Mouse (Mus musculus): ENCODE measurements around the gene Pex10. TPM values are rescaled to one million over a fixed set of nuclear protein-coding genes. Genes with fewer than 3 reads are reported as not detected.

Gene Pex10
- polyA plus RNA-seq, 1 experiment from 2014 or later, result 22.2 TPM

DNA sequence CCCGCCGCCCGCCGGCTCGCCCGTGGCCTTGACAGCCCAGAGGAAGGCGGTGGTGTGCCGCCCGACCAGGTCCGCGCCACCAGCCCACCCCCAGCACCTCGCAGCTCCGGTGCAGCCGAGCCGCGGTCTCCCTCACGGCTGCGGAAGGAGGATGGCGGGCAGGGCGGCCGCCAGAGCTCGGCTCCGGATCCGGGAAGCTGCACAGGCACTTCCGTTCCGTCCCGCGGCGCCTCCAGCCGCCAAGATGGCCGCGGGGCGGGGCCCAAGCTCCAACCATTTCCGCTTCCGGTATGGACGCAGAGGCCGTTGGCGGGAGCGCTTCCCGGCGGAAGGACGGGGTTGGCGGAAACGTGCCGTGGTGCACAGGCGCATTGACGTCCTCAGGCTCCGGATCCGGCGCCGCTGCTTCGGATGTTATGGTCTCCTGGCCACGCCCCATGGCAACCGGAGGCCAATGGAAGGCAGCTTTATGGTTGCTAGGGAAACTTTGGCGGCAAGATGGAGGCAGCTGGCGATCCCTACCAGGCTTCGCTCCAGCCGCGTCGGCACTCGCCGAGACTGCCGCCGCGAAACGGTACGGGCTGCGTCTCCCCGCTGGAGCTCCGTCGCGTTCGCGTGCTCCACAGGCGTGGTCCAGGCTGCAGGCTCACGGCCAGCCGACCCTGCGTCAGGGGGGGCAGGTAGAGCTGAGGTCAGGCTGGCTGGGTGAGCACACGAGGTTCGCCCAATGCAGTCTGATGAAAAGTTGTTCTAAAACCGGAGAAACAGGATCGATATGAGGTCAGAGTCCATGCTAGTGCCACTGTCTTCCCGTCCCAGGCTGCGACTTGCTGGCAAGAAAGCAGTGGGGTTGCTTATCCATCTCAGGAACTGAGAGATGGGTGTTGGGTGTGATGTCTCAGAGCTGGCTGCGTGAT, 19.6 kb downstream of the Pex10 start, which contains the start of the genes Rer1 and Morn1:
Gene Rer1 (minus strand): TSS at position 275 of the 917 bp plus-strand sequence.
Gene Morn1 (plus strand): TSS at position 470 of the 917 bp plus-strand sequence.
- Histone ChIP-seq H3K27ac (replicated peaks) (peak within 1 kb of the TSS; percentile 95), H3K4me3 (peak within 1 kb of the TSS; percentile 97), H3K27me3 (replicated peaks; ENCODE audit: low read depth, poor library complexity, severe bottlenecking) (no peaks in the 10 kb centered on the region), H3K9me3 (no peaks in the 10 kb centered on the region), H3K4me1 (peaks cover 41% of the 10 kb centered on the region), H3K36me3 (replicated peaks) (peaks cover 52% of the 10 kb centered on the region)
- whole genome bisulfite sequencing, result under 1% methylated on average over 85 of the region's 85 CpGs
- peak; percentile 100 for DNase-seq (ENCODE audit: low spot score)

DNA sequence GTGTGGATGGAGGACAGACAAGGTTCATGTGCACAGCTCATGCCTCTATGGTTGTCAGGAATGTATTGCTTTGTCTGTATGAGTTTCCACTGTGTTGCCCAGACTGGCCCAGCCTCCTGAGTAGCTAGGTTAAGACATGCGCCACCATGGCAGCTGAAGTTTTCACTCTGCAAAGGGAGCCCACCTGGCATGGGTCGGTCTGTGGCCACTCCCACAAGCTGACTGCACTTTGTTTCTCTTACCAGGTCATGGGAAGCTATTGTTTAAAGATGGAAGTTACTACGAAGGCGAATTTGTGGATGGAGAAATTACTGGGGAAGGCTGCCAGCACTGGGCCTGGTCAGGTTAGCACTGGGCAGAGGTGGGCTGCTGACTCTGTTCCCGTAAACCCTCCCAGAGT, 22.4 kb downstream of the Pex10 start:
- no peak overlapping the region for H3K27ac ChIP-seq (replicated peaks)
- no peaks in the 10 kb centered on the region for H3K27me3 ChIP-seq (replicated peaks; ENCODE audit: low read depth, poor library complexity, severe bottlenecking)
- no peaks in the 10 kb centered on the region for H3K9me3 ChIP-seq
- whole genome bisulfite sequencing, result 86% methylated on average over 5 of the region's 5 CpGs
- peaks cover 24% of the 10 kb centered on the region for H3K36me3 ChIP-seq (replicated peaks)
- no peak for DNase-seq (ENCODE audit: low spot score)
- H3K4me1 ChIP-seq, result peaks cover 38% of the 10 kb centered on the region
- no peak overlapping the region for H3K4me3 ChIP-seq

DNA sequence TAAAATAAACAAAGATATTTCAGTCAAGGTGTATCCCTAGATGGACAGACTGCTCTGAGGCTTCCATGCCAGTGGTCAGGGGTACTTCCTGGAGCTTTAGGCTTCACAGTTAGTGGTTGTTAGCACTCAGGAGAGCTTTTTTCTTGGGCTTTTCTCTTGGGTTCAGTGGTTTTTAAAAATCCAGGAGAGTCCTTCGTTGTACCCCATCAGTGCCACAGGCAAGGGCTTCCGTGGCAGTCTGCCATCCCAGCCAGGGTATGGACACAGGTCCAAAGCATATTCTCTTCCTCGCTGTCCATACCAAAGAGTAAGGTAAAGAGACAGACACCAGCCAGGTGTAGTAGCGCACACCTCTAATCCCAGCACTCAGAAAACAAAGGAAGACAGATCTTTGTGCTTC, 23.3 kb downstream of the Pex10 start:
- H3K36me3 ChIP-seq (replicated peaks), result peaks cover 21% of the 10 kb centered on the region
- DNase-seq (ENCODE audit: low spot score), result no peak
- no peak overlapping the region for H3K4me3 ChIP-seq
- peaks cover 36% of the 10 kb centered on the region for H3K4me1 ChIP-seq
- H3K27me3 ChIP-seq (replicated peaks; ENCODE audit: low read depth, poor library complexity, severe bottlenecking), result no peaks in the 10 kb centered on the region
- no peaks in the 10 kb centered on the region for H3K9me3 ChIP-seq
- 96% methylated on average over 4 of the region's 4 CpGs for WGBS
- no peak overlapping the region for H3K27ac ChIP-seq (replicated peaks)

DNA sequence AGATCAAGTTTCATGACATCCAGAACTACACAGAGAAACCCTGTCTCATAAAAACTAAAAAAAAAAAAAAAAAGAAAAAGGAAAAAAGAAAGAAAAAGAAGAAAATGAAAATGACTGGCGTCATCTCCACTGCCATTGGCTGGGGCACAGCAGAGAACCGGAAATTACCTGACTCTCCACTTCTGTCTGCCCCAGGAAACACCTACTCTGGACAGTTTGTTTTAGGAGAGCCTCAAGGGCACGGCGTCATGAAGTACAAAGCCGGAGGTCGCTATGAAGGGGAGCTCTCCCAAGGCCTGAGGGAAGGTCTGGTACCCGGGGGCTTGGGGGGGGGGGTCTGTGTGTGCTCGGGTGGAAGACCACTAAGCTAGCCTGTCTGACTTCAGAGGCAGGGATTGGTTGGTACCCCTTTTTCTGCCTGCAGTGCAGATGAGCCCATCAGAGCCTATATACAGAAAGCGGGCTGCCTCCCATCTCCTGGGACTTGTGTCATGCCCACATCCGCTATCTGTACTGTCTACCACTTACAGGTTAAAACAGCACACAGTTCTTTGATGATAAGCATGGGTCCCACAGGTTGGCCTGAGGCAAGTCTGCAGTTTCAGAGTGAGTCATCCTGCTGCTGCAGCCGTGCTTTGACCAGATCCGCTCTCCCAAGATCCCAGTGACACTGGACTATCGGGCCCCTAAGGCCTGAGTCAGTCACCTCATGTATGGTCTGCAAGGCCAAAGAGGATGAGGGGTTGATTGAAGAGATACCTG, 24.1 kb downstream of the Pex10 start:
- H3K36me3 ChIP-seq (replicated peaks), result peaks cover 21% of the 10 kb centered on the region
- no peak overlapping the region for H3K27ac ChIP-seq (replicated peaks)
- no peaks in the 10 kb centered on the region for H3K27me3 ChIP-seq (replicated peaks; ENCODE audit: low read depth, poor library complexity, severe bottlenecking)
- H3K9me3 ChIP-seq, result no peaks in the 10 kb centered on the region
- DNase-seq (ENCODE audit: low spot score), result no peak
- WGBS, result 93% methylated on average over 13 of the region's 13 CpGs
- no peak overlapping the region for H3K4me3 ChIP-seq
- H3K4me1 ChIP-seq, result peaks cover 36% of the 10 kb centered on the region

DNA sequence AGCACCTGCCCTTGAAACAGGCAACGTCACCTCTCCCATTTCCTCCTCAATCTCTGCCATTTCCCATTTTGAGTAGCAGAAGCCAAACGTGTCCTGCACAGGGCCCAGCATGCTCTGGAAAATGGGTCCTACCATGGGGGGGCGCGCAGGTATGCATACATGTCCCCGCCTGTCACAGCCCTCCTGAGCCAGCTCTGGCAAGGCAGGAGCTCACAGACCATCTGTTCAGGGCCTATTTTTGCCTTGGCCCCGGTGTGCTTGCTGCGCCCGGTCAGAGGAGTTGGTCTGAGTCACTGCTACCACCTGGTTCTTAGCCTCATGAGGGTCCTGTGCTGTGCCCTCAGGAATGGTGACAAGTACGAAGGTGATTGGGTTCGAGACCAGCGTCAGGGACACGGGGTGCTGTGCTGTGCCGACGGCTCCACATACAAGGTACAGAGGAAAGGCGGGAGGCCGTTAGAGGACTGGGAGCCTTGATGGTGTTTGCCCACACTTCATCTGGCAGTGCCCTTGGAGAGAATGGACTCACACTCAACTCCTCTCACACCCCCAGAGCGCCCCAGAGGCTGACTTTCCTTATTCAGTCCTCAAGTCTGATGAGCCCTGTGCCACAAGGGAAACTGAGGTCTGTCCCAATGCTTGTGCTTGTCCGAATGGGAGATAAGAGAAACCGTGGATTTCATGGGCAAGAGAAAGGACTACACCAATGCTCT, 26.1 kb downstream of the Pex10 start:
- H3K4me1 ChIP-seq, result peaks cover 24% of the 10 kb centered on the region
- peaks cover 21% of the 10 kb centered on the region for H3K36me3 ChIP-seq (replicated peaks)
- no peak for DNase-seq (ENCODE audit: low spot score)
- H3K9me3 ChIP-seq, result no peaks in the 10 kb centered on the region
- no peak overlapping the region for H3K27ac ChIP-seq (replicated peaks)
- H3K27me3 ChIP-seq (replicated peaks; ENCODE audit: low read depth, poor library complexity, severe bottlenecking), result no peaks in the 10 kb centered on the region
- 94% methylated on average over 19 of the region's 19 CpGs for WGBS
- no peak overlapping the region for H3K4me3 ChIP-seq

DNA sequence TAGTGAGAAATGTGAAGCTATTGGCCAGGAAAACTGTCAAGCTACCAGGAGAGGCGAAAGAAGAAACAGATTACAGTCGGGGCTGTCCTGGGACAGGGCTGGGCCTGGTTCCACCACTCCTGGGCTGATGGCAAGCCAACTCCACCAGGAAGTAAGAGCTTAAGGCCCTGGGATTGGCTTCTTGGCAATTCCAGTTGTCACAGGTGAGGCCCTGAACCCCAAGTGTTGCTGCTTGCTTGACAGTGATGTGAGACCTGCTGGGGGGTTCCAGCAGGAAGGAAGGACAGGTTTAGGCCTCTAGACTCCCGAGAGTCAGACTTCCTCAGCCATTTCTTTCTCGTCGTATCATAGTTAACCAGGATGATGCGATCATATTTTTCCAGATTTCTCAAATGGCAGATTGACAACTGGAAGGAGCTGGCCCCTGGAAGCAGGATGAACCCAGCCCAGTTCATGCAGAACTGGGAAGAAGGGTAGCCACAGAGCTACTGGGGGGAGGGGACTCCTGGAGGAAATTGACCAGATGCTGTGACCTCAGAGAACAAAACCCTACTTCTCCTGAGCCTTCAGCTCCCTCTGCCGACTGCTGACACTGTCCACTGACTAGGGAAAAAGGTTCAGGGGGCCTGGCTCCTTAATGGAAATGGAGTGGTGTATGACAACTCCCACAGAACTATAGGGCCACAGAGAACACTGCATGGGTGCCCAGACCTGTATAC, 26.8 kb downstream of the Pex10 start:
- WGBS, result 79% methylated on average over 7 of the region's 7 CpGs
- no peaks in the 10 kb centered on the region for H3K9me3 ChIP-seq
- H3K27ac ChIP-seq (replicated peaks), result no peak overlapping the region; the same call in 1 of the 2 replicates
- H3K4me3 ChIP-seq, result no peak overlapping the region
- DNase-seq (ENCODE audit: low spot score), result no peak
- peaks cover 24% of the 10 kb centered on the region for H3K4me1 ChIP-seq
- peaks cover 21% of the 10 kb centered on the region for H3K36me3 ChIP-seq (replicated peaks)
- H3K27me3 ChIP-seq (replicated peaks; ENCODE audit: low read depth, poor library complexity, severe bottlenecking), result no peaks in the 10 kb centered on the region

DNA sequence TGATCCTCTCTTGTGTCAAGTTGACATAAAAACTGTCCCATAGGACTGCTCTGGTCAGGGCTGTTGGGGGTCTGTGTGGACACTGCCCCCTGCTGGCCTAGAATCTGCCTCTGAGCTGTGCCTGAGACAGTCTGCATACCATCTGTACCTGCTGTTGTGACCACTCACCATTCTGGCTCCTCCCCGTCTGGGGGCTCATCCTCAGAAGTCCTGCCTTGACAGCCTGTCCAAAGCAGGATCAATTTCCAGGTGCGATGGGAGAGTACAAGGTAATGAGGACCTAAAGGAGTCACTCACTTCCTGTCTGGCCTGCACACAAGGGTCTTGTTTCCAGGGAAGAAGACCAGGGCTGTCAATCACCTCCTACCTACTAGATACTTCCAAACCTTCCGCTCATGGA, 27.7 kb downstream of the Pex10 start:
- Histone ChIP-seq H3K27ac (replicated peaks) (peak overlapping the region; percentile 70; the same call in 1 of the 2 replicates), H3K36me3 (replicated peaks) (peaks cover 13% of the 10 kb centered on the region), H3K9me3 (no peaks in the 10 kb centered on the region), H3K4me1 (peaks cover 24% of the 10 kb centered on the region), H3K27me3 (replicated peaks; ENCODE audit: low read depth, poor library complexity, severe bottlenecking) (no peaks in the 10 kb centered on the region), H3K4me3 (no peak overlapping the region)
- 62% methylated on average over 3 of the region's 3 CpGs for WGBS
- DNase-seq (ENCODE audit: low spot score), result peak; percentile 73

DNA sequence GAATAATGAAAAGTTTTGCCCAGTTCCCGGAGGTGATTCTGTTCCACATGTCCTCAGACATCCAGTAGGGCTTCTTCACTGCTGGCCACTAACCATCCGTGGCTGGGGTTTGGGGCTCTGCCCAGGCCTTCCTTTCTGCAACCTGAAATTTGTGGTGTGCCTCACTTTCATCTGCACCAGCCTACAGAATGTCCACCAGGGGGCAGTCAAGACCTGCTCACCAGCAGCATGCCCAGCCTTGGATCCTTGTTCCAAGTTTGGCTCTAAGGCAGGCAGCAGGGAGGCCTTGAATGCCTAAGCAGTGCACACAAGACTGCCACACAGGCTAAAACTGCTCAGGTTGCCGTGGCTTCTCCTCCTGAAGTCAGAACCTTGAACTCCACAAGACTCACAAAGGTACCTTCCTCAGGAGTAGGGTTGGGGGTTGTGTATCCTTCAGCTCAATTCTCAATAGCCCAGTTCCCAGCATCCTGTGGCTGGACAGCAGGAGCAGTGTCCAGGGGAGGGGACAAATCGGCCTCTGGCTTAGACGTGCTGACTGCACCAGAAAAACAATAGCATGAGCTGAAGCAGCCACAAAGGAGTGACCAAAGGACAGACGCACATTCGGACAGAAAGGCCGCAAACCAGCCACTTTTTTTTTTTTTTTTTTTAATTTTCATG, 28.6 kb downstream of the Pex10 start:
- H3K27me3 ChIP-seq (replicated peaks; ENCODE audit: low read depth, poor library complexity, severe bottlenecking), result no peaks in the 10 kb centered on the region
- H3K27ac ChIP-seq (replicated peaks), result peak overlapping the region; percentile 70
- H3K36me3 ChIP-seq (replicated peaks), result peaks cover 7% of the 10 kb centered on the region
- 47% methylated on average over 8 of the region's 8 CpGs for WGBS
- H3K4me3 ChIP-seq, result no peak overlapping the region
- peak; percentile 90 for DNase-seq (ENCODE audit: low spot score)
- H3K4me1 ChIP-seq, result peaks cover 31% of the 10 kb centered on the region
- no peaks in the 10 kb centered on the region for H3K9me3 ChIP-seq

DNA sequence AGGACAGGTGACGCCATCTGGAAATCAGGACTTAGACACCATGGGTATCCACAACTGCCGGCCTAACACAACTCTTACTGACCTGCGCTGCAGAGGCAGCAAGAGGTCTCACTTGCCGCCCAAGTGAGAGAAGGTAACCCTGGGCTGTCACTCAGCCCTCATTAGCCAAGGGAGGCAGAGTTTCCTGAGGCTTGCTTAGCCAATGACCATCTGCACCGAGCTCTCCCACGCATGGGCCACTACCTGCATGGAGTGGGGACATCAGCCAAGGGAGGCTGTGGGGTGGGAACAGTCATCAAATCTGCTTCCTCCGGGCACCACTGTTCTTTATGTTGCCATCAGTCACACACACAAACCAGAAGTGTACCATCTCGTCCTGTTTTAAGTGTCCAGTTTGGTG, 29.2 kb downstream of the Pex10 start:
- no peak overlapping the region for H3K4me3 ChIP-seq
- H3K27me3 ChIP-seq (replicated peaks; ENCODE audit: low read depth, poor library complexity, severe bottlenecking), result no peaks in the 10 kb centered on the region
- peaks cover 37% of the 10 kb centered on the region for H3K4me1 ChIP-seq
- peaks cover 3% of the 10 kb centered on the region; the same call in 1 of the 2 replicates for H3K36me3 ChIP-seq (replicated peaks)
- no peak for DNase-seq (ENCODE audit: low spot score)
- H3K9me3 ChIP-seq, result no peaks in the 10 kb centered on the region
- no peak overlapping the region for H3K27ac ChIP-seq (replicated peaks)
- 92% methylated on average over 8 of the region's 8 CpGs for WGBS

DNA sequence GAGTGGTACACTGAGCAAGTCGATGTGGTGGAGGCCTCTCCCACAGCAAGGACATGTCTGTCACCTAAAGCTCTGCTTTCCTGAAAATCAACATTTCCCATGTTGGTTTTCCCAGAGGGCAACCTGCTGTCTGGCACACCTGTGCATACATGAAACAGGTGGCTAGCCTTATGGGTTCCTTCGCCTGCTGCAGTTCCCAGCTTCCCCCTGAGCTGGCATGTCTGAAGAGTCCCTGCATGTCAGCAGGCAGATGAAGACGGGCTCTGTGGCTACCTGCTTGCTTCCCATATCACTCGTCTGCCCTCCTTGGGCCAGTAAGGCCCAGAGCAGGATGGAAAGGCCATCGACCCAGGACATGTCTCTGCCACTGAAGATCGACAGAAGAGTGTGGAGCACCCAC, 30.6 kb downstream of the Pex10 start:
- Histone ChIP-seq H3K36me3 (replicated peaks) (no peaks in the 10 kb centered on the region), H3K4me1 (peaks cover 39% of the 10 kb centered on the region), H3K27me3 (replicated peaks; ENCODE audit: low read depth, poor library complexity, severe bottlenecking) (no peaks in the 10 kb centered on the region), H3K4me3 (no peak overlapping the region), H3K27ac (replicated peaks) (no peak overlapping the region), H3K9me3 (no peaks in the 10 kb centered on the region)
- DNase-seq (ENCODE audit: low spot score), result no peak
- 88% methylated on average over 6 of the region's 6 CpGs for WGBS

DNA sequence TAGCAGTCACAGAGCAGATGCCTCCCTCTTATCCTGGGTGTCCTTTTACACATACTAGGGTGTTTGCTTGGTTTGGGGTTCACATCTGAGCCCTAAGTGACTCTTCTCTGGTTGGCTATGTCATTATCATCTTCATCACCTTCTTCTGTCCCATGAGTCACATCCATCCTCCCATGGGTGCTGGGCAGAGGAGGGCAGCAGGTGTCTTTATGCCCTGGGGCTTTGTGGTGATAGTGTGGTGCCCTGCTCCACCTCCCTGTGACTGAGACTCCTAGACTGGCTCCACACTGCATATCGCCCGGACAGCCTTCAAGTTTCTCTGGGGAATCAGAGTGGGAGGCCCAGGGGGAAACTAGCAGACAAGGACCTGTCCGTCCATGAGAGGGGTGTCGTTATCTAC, 31.8 kb downstream of the Pex10 start:
- peaks cover 37% of the 10 kb centered on the region for H3K4me1 ChIP-seq
- no peaks in the 10 kb centered on the region for H3K36me3 ChIP-seq (replicated peaks)
- no peaks in the 10 kb centered on the region for H3K9me3 ChIP-seq
- 87% methylated on average over 4 of the region's 4 CpGs for WGBS
- no peak overlapping the region for H3K27ac ChIP-seq (replicated peaks)
- DNase-seq (ENCODE audit: low spot score), result no peak
- no peak overlapping the region for H3K4me3 ChIP-seq
- H3K27me3 ChIP-seq (replicated peaks; ENCODE audit: low read depth, poor library complexity, severe bottlenecking), result no peaks in the 10 kb centered on the region
